Mouse (Mus musculus) 416B (cell line): ENCODE measurements around the gene Klrd1.
A peak's percentile ranks its signal among the peaks of the same experiment; 100 is the strongest.
"Not testable (repeated sequence)": the region's sequence is repeated elsewhere in the genome, so short reads cannot be mapped to it uniquely, and the experiment has no call there.

Experiments used
- DNase-seq: peaks from one replicate; pipeline ENCODE4 v3.0.0; 2011; ENCODE audit warnings: low read depth

Klrd1 gene

GRCm38 (mm10) chr6:129591508-129591907, at the start of gene Klrd1:
Gene Klrd1 (plus strand): TSS chr6:129591782.
- DNase-seq, result peak; percentile 63

GRCm38 (mm10) chr6:129541931-129542330, 49.7 kb upstream of the Klrd1 start:
- DNase-seq, result no peak

- no peak for DNase-seq
Observed at GRCm38 (mm10) chr6:129542540-129542939, 49.0 kb upstream of the Klrd1 start.

- peak; percentile 65 for DNase-seq
Observed at GRCm38 (mm10) chr6:129543709-129544606, 47.6 kb upstream of the Klrd1 start.

- DNase-seq, result no peak
Observed at GRCm38 (mm10) chr6:129547277-129547676, 44.3 kb upstream of the Klrd1 start.

GRCm38 (mm10) chr6:129548009-129548408, 43.6 kb upstream of the Klrd1 start:
- DNase-seq, result peak; percentile 54

- DNase-seq, result no peak
Observed at GRCm38 (mm10) chr6:129557298-129558023, 34.1 kb upstream of the Klrd1 start.

GRCm38 (mm10) chr6:129558946-129559640, 32.5 kb upstream of the Klrd1 start:
- peak; percentile 77 for DNase-seq

- no peak for DNase-seq
Observed at GRCm38 (mm10) chr6:129559641-129560027, 31.9 kb upstream of the Klrd1 start.

- DNase-seq, result no peak
Observed at GRCm38 (mm10) chr6:129565257-129565656, 26.3 kb upstream of the Klrd1 start.

- DNase-seq, result peak; percentile 59
Observed at GRCm38 (mm10) chr6:129575315-129575714, 16.3 kb upstream of the Klrd1 start.

GRCm38 (mm10) chr6:129577605-129578004, 14.0 kb upstream of the Klrd1 start, which contains the start of gene Klre1:
Gene Klre1 (plus strand): TSS chr6:129577905.
- no peak for DNase-seq

GRCm38 (mm10) chr6:129581274-129581673, 10.3 kb upstream of the Klrd1 start:
- peak; percentile 73 for DNase-seq

GRCm38 (mm10) chr6:129581896-129582295, 9.7 kb upstream of the Klrd1 start:
- DNase-seq, result peak; percentile 54

GRCm38 (mm10) chr6:129583014-129583413, 8.6 kb upstream of the Klrd1 start:
- DNase-seq, result peak; percentile 23

GRCm38 (mm10) chr6:129608372-129608771, 16.8 kb downstream of the Klrd1 start:
- peak; percentile 96 for DNase-seq

- DNase-seq, result peak; percentile 44
Observed at GRCm38 (mm10) chr6:129623735-129624134, 32.2 kb downstream of the Klrd1 start, which contains the start of gene Klrk1. Gene Klrk1 (minus strand): TSS chr6:129623864.

- not testable (repeated sequence) for DNase-seq
Observed at GRCm38 (mm10) chr6:129631046-129631445, 39.5 kb downstream of the Klrd1 start.

- peak; percentile 8 for DNase-seq
Observed at GRCm38 (mm10) chr6:129643237-129643636, 51.7 kb downstream of the Klrd1 start, which contains the start of gene Klrc3. Gene Klrc3 (minus strand): TSS chr6:129643337.

GRCm38 (mm10) chr6:129644054-129644453, 52.5 kb downstream of the Klrd1 start:
- DNase-seq, result not testable (repeated sequence)
